Mouse (Mus musculus) olfactory bulb, adult 2 months (tissue): ENCODE results near the gene Slc17a2.

Experiments
- CTCF ChIP-seq: fragments of 200-500 bp; IDR thresholded peaks from 2 replicates; pipeline ENCODE4 v1.5.1; 2012; ENCODE audit warnings: low read depth, mild to moderate bottlenecking, low read length, moderate library complexity; ENCODE audit not compliant: insufficient read depth
- POLR2A ChIP-seq: fragments of 200-500 bp; IDR thresholded peaks from 2 replicates; pipeline ENCODE4 v1.6.1; 2012; ENCODE audit warnings: mild to moderate bottlenecking, low read depth, low read length, moderate library complexity; ENCODE audit not compliant: insufficient read depth

DNA sequence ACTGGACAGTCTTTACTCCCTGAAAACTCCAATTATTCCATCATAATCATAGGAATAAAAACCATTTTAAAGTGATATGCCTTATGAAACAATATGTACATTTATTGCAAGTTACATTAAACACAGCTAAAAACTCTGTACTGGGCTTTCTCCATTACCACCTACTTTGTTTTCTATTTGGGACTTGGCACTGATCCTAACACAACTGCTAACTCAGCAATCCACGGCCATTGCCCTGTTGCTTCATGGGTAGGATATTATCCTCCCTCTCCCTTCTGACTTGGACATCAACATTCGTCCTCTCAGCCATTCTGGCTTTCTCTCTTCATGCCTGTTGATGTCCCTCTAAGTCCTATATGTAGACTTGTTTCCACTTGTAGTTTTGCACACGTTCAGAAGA lies 19.8 kb downstream of the Slc17a2 start:
- TF ChIP-seq CTCF (no peak), POLR2A (no peak)
